Mouse (Mus musculus) right cerebral cortex, postnatal 14 days (tissue): Measurements from ENCODE around the gene BC005561.
"Not testable (repeated sequence)": the region's sequence is repeated elsewhere in the genome, so short reads cannot be mapped to it uniquely, and the experiment has no call there.

ENCODE experiments used
- DNase-seq: peaks from one replicate; pipeline ENCODE4 v3.0.0; 2022

BC005561 gene

DNA sequence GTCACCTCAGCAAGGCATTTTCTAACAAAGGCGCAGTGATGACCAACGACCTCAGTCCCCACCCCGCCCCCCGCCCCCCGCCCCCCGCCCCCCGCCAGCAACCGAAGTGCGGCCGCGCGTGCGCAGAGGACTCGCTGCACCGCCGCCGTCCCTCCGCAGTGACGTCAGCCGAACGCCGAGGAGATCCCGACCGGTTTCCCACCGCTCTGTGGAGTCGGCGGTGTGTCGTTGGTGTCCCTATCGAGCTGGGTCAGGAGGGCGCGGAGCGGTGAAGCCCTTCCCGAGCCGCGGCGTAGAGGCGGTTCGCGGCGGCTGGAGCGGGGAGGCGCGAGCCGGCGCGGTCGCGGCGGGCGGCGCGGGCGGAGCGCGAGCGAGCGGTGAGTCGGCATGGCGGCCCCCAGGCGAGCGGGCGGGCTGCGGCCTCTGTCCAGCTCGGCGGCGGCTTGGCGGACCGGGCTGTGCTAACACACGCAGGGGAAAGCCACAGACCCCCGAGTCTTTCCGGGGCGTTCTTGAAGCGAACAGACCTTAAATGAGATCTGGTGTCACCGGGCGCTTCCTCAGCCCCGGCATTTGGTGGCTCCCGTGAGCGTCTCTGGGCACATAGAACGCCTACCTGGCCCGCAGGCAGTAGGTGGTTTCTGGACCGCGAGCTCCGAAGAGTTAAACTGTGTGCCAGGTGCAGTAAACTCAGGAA, at the start of gene BC005561:
Gene BC005561 (plus strand): TSS at position 158 of the 697 bp plus-strand sequence.
- peak; percentile 88 for DNase-seq

DNA sequence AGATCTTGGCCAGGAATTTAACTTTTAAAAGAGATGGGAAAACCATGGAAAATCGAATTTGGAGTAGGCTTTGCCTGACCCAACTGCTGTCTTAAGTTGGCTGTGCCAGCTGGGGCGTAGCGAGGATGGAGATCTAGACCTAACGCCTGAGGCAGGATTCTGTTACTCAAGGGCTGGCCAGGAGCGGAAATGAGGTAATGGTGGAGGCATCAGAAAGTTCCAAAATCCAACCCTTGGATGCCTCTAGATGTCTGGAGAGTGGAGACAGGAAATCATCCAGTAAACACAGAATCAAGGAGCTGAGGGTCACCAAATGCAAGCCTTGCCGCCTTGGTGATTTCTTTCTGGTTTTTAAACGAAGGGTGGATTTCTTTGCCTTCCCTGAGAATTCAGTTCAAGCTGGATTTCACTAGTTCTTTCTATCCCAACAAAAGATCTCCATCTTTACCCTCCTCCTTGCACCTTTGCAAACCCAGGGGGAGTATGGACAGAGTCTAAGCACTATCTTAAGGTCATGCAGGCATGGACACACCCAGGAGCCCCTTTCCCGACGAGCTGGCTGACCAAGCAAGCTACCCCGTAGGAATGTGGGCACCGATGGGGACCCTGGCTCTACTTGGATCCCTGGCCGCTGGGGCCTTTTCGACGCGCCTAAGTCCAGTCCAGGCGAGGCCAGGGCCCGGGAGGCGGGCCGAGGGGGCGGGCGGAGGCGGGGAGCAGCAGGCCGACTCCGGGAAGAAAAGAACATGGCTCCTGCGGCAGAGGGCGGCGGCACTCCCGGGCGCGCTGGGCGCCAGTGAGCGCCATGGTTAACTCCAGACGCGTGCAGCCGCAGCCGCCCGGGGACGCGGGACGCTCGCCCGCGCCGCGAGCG, 49.1 kb upstream of the BC005561 start, which contains the start of gene Pkd2:
Gene Pkd2 (plus strand): TSS at position 619 of the 874 bp plus-strand sequence.
- peak; percentile 64 for DNase-seq

DNA sequence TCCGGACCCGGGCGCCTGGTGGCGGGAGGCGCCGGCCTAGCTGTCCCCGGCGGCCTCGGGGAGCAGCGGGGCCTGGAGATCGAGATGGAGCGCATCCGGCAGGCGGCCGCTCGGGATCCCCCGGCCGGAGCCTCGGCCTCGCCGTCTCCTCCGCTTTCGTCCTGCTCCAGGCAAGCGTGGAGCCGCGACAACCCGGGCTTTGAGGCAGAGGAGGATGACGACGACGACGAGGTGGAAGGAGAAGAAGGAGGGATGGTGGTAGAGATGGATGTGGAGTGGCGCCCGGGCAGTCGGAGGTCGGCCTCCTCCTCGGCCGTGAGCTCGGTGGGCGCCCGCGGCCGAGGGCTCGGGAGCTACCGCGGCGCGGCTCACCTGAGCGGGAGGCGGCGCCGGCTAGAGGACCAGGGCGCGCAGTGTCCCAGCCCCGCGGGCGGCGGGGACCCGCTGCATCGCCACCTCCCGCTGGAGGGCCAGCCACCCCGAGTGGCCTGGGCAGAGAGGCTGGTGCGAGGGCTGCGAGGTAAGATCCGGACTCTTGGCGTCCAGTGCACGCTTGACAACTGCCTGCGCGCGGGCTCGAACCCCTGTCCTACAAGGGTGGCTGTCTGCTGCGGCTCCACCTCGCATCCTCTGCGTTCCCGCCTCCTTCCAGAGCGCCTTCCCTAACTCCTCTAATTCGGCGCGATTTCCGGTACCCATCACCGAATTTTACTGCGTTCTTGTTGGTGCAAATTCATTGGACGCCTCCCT, 48.3 kb upstream of the BC005561 start:
- peak; percentile 75 for DNase-seq

- DNase-seq = no peak
Measured at GRCm38 (mm10) chr5:104460456-104460838, 47.7 kb upstream of the BC005561 start.

DNA sequence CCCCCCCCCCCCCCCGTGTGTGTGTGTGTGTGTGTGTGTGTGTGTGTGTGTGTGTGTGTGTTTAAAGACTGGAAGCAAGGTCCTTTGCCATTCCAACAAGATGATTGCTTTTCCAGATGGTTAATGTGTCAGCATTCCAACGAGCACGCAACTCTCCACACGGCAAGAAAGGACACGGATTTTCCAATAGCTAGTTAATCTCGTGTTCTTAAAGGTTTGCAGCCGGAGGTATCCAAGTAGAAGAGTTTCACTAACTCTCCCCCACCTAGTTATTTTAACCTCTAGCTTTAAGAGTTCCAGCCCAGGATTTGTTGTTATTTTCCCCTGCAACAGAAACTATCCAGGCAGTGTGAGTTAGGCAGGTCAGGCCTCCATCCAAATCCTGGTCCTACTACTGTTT, 47.3 kb upstream of the BC005561 start:
- no peak for DNase-seq

- DNase-seq = no peak
Measured at GRCm38 (mm10) chr5:104465279-104465678, 42.9 kb upstream of the BC005561 start.

DNA sequence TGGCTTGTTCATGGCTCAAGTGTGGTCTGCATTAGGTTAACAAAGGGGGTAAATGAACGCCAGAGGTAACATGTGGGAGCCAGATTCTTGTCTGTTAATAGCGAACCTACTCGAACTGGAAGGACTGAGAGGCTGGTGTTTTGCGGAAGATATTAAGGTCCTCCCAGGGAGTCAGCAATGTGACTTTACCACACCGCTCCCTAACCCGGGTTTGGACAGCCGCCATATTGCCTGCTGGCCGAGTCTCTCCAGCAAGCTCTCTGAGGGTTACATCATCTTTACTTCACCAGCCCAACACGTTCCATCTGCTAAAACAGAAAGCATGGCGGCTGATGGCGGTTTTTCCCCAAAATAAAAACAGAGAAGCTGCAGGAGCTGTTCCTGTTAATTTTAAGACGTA, 42.4 kb upstream of the BC005561 start:
- DNase-seq = peak; percentile 24

DNA sequence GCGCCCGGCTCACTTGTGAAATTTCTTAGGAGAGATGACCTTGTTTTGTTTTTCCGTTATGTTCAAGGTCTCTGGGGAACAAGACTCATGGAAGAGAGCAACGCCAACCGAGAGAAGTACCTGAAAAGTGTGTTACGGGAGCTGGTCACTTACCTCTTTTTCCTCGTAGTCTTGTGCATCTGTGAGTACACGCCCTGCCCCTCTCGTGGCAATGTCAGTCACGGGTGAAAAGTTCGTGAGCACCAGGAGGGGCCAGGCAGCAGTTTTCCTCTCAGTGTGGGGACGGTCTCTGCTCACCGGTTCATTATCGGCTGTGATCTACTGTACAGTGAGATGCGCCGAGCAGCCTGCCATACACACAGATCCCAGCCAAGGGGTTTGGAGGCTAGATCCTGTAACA, 41.3 kb upstream of the BC005561 start:
- DNase-seq = no peak

DNA sequence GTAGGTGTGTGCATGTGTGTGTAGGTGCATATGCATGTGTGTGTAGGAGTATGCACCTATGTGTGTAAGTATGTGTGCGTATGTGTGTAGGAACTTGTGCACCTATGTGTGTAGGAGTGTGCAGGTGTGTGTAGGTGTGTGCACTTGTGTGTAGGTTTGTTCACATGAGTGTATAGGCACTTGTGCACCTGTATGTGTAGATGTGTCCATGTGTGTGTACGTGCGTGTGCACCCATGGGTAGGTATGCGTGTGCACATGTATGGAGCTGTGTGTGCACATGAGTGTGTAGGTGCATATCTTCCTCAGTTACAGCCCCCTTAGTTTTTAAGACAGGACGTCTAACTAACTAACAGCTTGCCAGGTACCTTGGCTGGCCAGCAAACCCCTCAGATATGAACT, 39.6 kb upstream of the BC005561 start:
- no peak for DNase-seq

GRCm38 (mm10) chr5:104470981-104471391, 37.2 kb upstream of the BC005561 start:
- no peak for DNase-seq

GRCm38 (mm10) chr5:104472371-104472770, 35.8 kb upstream of the BC005561 start:
- peak; percentile 57 for DNase-seq

- DNase-seq = no peak
Measured at GRCm38 (mm10) chr5:104480367-104480766, 27.8 kb upstream of the BC005561 start.

GRCm38 (mm10) chr5:104482856-104483255, 25.3 kb upstream of the BC005561 start:
- no peak for DNase-seq

DNA sequence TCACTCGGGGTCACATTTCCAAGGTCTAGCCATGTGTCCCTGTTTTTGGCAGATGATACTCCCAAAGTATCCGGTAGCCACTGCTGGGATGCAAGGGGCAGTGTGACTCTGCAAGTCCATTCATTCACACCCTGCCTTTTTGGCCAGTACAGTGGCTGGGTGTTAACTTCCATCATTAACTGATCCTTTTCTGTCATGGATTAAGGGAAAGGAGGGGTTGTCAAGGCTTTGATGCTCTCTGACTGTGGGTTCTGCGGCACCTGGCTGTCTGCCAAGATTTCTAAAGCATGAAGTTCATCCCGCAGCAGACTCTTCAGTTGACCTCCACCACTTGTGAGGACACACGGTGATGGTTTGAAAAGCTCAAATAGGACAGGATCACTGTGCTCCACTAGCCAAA, 16.6 kb upstream of the BC005561 start:
- no peak for DNase-seq

GRCm38 (mm10) chr5:104504883-104505282, 3.3 kb upstream of the BC005561 start:
- DNase-seq = no peak

DNA sequence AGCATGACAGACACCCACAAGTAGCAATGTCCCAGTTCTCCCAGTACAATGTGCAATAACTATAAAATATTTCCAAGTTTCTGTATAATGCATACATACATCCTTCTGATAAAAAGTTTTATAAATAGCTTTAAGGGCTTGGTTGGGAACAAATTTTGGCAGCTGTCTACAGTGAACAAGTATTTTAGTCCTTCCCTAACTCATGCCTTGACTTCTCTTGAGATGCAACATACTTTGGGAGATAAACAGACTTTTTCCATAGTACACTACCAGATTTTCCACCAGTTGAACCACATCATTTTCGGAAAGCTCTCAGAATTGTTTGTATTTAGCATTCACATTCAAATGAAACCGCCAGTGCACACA, 340 bp upstream of the BC005561 start:
- no peak for DNase-seq

GRCm38 (mm10) chr5:104511211-104511610, 3.1 kb downstream of the BC005561 start:
- DNase-seq = no peak

GRCm38 (mm10) chr5:104538612-104539011, 30.5 kb downstream of the BC005561 start:
- no peak for DNase-seq

- no peak for DNase-seq
Measured at GRCm38 (mm10) chr5:104539331-104539730, 31.2 kb downstream of the BC005561 start.

GRCm38 (mm10) chr5:104568079-104568478, 59.9 kb downstream of the BC005561 start:
- not testable (repeated sequence) for DNase-seq

DNA sequence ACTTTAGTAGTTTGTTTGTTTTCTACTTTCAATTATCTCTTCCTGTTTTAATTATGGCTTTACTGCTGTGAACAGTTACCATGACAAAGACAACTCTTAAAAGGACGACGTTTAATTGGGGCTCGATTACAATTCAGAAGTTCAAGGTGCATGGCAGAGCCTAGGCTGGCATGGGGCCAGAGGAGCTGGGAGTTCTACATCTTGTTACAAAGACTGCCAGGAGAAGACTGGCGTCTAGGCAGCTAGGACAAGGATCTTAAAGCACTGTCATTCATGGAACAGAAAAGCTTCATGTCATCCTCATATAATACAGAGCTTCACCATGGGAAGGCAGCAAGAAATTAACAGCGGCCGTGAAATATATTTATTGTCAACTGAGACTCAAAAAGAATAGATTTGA, 62.6 kb downstream of the BC005561 start:
- DNase-seq = peak; percentile 71

DNA sequence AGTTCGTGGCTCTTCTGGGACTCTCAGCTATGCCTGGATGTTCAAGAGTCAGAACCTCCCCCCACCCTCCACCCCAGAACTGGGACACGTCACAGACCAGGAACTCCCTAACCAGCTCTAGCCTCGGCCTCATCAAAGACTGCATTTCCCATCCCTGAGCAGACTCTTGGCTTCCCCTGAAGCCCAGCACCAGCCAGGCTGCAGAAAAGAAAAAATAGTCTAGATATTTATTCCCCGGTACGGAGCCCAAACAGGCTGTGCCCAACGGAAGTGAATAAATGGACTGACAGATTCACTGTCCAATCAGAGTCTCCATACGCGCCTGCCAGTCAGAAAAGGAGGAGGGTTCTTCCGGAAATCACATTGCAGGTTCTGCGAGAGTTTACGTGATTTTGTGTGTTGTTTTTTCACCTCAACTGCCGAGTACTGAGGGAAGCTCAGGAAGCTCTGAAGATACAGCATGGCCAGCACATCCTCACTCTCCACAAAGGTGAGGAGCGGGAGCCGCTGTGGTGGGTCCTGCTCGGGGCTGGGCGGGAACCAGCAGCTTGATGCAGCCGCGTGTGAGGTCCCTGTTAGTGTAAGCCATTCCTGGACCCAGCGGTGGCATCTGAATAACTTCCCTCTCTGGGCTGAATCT, 63.2 kb downstream of the BC005561 start:
- peak; percentile 59 for DNase-seq
